Mouse (Mus musculus): ENCODE measurements around the gene Pkn3. TPM values are rescaled to one million over a fixed set of nuclear protein-coding genes. Genes with fewer than 3 reads are reported as not detected.
A peak's percentile ranks its signal among the peaks of the same experiment; 100 is the strongest.

Pkn3 gene
- polyA plus RNA-seq, 1 experiment from 2014 or later: 1.6 TPM

- no peak overlapping the region for H3K27ac ChIP-seq
- WGBS (ENCODE audit: missing documents): 71% methylated on average over 2 of the region's 2 CpGs
- peaks cover 11% of the 10 kb centered on the region; the same call in 1 of the 2 replicates for H3K79me2 ChIP-seq (ENCODE audit: inconsistent target)
- peaks cover 10% of the 10 kb centered on the region; the same call in 1 of the 2 replicates for H3K36me3 ChIP-seq (ENCODE audit: inconsistent target)
- H3K4me3 ChIP-seq (ENCODE audit: inconsistent target): no peak overlapping the region
Measured at GRCm38 (mm10) chr2:30095882-30096527, 18.5 kb downstream of the Pkn3 start.

- 91% methylated on average over 4 of the region's 4 CpGs for WGBS (ENCODE audit: missing documents)
- peaks cover 8% of the 10 kb centered on the region; the same call in 1 of the 2 replicates for H3K36me3 ChIP-seq (ENCODE audit: inconsistent target)
- H3K27ac ChIP-seq: no peak overlapping the region
- peaks cover 3% of the 10 kb centered on the region; the same call in 1 of the 2 replicates for H3K79me2 ChIP-seq (ENCODE audit: inconsistent target)
- H3K4me3 ChIP-seq (ENCODE audit: inconsistent target): no peak overlapping the region
Measured at GRCm38 (mm10) chr2:30100214-30100613, 22.7 kb downstream of the Pkn3 start.

GRCm38 (mm10) chr2:30106364-30106763 is 28.9 kb downstream of the Pkn3 start:
- Histone ChIP-seq H3K36me3 (ENCODE audit: inconsistent target) (peaks cover 21% of the 10 kb centered on the region), H3K27ac (no peak overlapping the region), H3K79me2 (ENCODE audit: inconsistent target) (no peaks in the 10 kb centered on the region), H3K4me3 (ENCODE audit: inconsistent target) (no peak overlapping the region)

- Histone ChIP-seq H3K36me3 (ENCODE audit: inconsistent target) (peaks cover 21% of the 10 kb centered on the region), H3K27ac (no peak overlapping the region), H3K79me2 (ENCODE audit: inconsistent target) (no peaks in the 10 kb centered on the region), H3K4me3 (ENCODE audit: inconsistent target) (no peak overlapping the region)
- 82% methylated on average over 5 of the region's 5 CpGs for WGBS (ENCODE audit: missing documents)
Measured at GRCm38 (mm10) chr2:30107646-30108045, 30.2 kb downstream of the Pkn3 start.

GRCm38 (mm10) chr2:30108260-30108659 is 30.8 kb downstream of the Pkn3 start:
- Histone ChIP-seq H3K36me3 (ENCODE audit: inconsistent target) (peaks cover 15% of the 10 kb centered on the region), H3K4me3 (ENCODE audit: inconsistent target) (no peak overlapping the region), H3K27ac (no peak overlapping the region), H3K79me2 (ENCODE audit: inconsistent target) (no peaks in the 10 kb centered on the region)
- WGBS (ENCODE audit: missing documents): 98% methylated on average over 3 of the region's 4 CpGs

GRCm38 (mm10) chr2:30111500-30111899 is 34.0 kb downstream of the Pkn3 start:
- no peak overlapping the region for H3K27ac ChIP-seq
- H3K79me2 ChIP-seq (ENCODE audit: inconsistent target): no peaks in the 10 kb centered on the region

GRCm38 (mm10) chr2:30112564-30112963 is 35.1 kb downstream of the Pkn3 start:
- no peak overlapping the region for H3K27ac ChIP-seq
- H3K79me2 ChIP-seq (ENCODE audit: inconsistent target): no peaks in the 10 kb centered on the region
- 25% methylated on average over 5 of the region's 5 CpGs for WGBS (ENCODE audit: missing documents)
- H3K4me3 ChIP-seq (ENCODE audit: inconsistent target): no peak overlapping the region
- H3K36me3 ChIP-seq (ENCODE audit: inconsistent target): peaks cover 14% of the 10 kb centered on the region

More at GRCm38 (mm10) chr2:30111500-30111899, 34.0 kb downstream of the Pkn3 start:
- H3K4me3 ChIP-seq (ENCODE audit: inconsistent target): no peak overlapping the region
- 87% methylated on average over 2 of the region's 2 CpGs for WGBS (ENCODE audit: missing documents)
- H3K36me3 ChIP-seq (ENCODE audit: inconsistent target): peaks cover 14% of the 10 kb centered on the region

GRCm38 (mm10) chr2:30119641-30120051 is 42.2 kb downstream of the Pkn3 start:
- H3K27ac ChIP-seq: no peak overlapping the region
- 85% methylated on average over 6 of the region's 6 CpGs for WGBS (ENCODE audit: missing documents)
- H3K79me2 ChIP-seq (ENCODE audit: inconsistent target): no peaks in the 10 kb centered on the region
- H3K36me3 ChIP-seq (ENCODE audit: inconsistent target): no peaks in the 10 kb centered on the region
- no peak overlapping the region for H3K4me3 ChIP-seq (ENCODE audit: inconsistent target)

- no peak overlapping the region for H3K4me3 ChIP-seq (ENCODE audit: inconsistent target)
Measured at GRCm38 (mm10) chr2:30120269-30120668, 42.8 kb downstream of the Pkn3 start.

GRCm38 (mm10) chr2:30122766-30123165 is 45.3 kb downstream of the Pkn3 start:
- Histone ChIP-seq H3K79me2 (ENCODE audit: inconsistent target) (no peaks in the 10 kb centered on the region), H3K36me3 (ENCODE audit: inconsistent target) (no peaks in the 10 kb centered on the region), H3K27ac (no peak overlapping the region), H3K4me3 (ENCODE audit: inconsistent target) (no peak overlapping the region)
- 96% methylated on average over 5 of the region's 5 CpGs for WGBS (ENCODE audit: missing documents)

More at GRCm38 (mm10) chr2:30120269-30120668, 42.8 kb downstream of the Pkn3 start:
- Histone ChIP-seq H3K79me2 (ENCODE audit: inconsistent target) (no peaks in the 10 kb centered on the region), H3K27ac (no peak overlapping the region), H3K36me3 (ENCODE audit: inconsistent target) (no peaks in the 10 kb centered on the region)
- WGBS (ENCODE audit: missing documents): 93% methylated on average over 4 of the region's 4 CpGs

GRCm38 (mm10) chr2:30123729-30124471 is 46.4 kb downstream of the Pkn3 start:
- no peaks in the 10 kb centered on the region for H3K36me3 ChIP-seq (ENCODE audit: inconsistent target)
- H3K79me2 ChIP-seq (ENCODE audit: inconsistent target): no peaks in the 10 kb centered on the region
- H3K27ac ChIP-seq: 0 out of 2 replicates have a peak overlapping the region, but pooled peaks have one; percentile 1
- peak overlapping the region; percentile 73 for H3K4me3 ChIP-seq (ENCODE audit: inconsistent target)
- WGBS (ENCODE audit: missing documents): 2% methylated on average over 36 of the region's 44 CpGs

GRCm38 (mm10) chr2:30124472-30125274 is 47.2 kb downstream of the Pkn3 start, which contains the start of gene Zer1:
Gene Zer1, minus strand, starts transcription at chr2:30124585.
- Histone ChIP-seq H3K27ac (peak within 1 kb of the TSS; percentile 63), H3K36me3 (ENCODE audit: inconsistent target) (no peaks in the 10 kb centered on the region), H3K4me3 (ENCODE audit: inconsistent target) (peak within 1 kb of the TSS; percentile 73), H3K79me2 (ENCODE audit: inconsistent target) (no peaks in the 10 kb centered on the region)
- 11% methylated on average over 31 of the region's 31 CpGs for WGBS (ENCODE audit: missing documents)

GRCm38 (mm10) chr2:30128789-30129188 is 51.3 kb downstream of the Pkn3 start:
- H3K79me2 ChIP-seq (ENCODE audit: inconsistent target): peaks cover under 1% of the 10 kb centered on the region; the same call in 1 of the 2 replicates
- no peaks in the 10 kb centered on the region for H3K36me3 ChIP-seq (ENCODE audit: inconsistent target)
- no peak overlapping the region for H3K27ac ChIP-seq
- 21% methylated on average over 2 of the region's 2 CpGs for WGBS (ENCODE audit: missing documents)
- no peak overlapping the region for H3K4me3 ChIP-seq (ENCODE audit: inconsistent target)

GRCm38 (mm10) chr2:30130156-30130555 is 52.7 kb downstream of the Pkn3 start:
- H3K27ac ChIP-seq: no peak overlapping the region
- no peak overlapping the region for H3K4me3 ChIP-seq (ENCODE audit: inconsistent target)
- 88% methylated on average over 4 of the region's 4 CpGs for WGBS (ENCODE audit: missing documents)
- H3K79me2 ChIP-seq (ENCODE audit: inconsistent target): peaks cover 14% of the 10 kb centered on the region
- no peaks in the 10 kb centered on the region for H3K36me3 ChIP-seq (ENCODE audit: inconsistent target)

All from macrophage (primary cell).